Mouse (Mus musculus): ENCODE data around the gene Ankrd49.

Gene Ankrd49

DNA sequence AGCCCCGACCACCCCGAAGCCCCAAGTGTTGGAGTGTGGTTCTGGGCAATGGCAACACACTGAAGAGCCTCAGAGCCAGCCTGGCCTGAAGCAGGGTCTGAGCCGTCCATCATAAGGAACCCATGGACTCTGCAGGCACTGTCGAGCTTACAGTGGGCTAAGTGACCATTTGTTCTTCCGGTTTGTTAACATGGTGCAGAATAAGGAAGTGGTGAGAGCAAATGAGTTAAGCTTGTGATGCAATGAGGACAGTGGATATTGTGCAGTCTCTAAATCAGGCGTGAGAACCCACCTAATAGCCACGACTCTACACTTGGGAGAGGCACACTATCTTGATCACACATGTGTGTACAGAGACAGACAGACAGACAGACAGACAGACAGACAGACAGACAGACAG is 26.1 kb downstream of the Ankrd49 start:
- no peak for TF ChIP-seq GATA4 (IDR thresholded peaks at IDR 0.05; ENCODE audit: insufficient replicate concordance, low read length)

DNA sequence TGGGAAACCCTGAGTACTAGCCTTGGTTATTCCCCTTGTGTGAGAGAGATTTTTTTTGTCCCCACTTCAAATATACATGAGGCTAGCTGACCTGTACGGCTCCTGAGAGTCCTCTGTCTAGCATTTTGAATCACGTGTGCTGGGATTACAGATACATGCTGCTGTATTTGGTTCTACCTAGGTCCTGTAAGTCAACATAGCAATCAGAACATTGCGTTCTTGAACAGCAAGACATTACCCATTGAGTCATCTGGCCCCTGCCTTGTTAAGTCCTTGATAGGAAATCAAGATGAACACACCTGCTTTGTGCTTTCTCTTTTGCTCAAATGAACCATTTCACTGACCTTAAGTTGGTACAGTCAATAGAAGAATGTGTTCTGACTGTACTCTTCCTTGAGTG is 30.2 kb downstream of the Ankrd49 start:
- TF ChIP-seq GATA4 (IDR thresholded peaks at IDR 0.05; ENCODE audit: insufficient replicate concordance, low read length): no peak

DNA sequence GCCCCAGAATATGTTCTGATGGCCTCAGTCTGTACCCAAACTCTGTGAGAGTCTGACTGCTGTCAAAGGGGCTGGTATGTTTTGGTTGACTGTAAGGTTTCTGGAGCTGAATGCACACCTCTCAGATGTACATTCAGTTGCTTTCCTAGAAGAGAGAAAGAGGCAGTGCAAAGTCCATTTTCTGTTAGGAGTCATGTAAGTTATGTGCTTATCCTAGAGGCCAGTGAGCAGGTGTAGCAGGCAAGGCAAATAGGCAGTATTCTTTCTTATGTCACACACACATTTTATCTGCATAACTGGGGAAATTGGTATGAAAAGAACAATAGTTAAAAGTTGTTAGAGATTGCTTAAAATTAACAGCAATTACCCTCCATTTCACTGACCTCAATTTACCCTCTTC is 30.7 kb downstream of the Ankrd49 start:
- TF ChIP-seq GATA4 (IDR thresholded peaks at IDR 0.05; ENCODE audit: insufficient replicate concordance, low read length): no peak

DNA sequence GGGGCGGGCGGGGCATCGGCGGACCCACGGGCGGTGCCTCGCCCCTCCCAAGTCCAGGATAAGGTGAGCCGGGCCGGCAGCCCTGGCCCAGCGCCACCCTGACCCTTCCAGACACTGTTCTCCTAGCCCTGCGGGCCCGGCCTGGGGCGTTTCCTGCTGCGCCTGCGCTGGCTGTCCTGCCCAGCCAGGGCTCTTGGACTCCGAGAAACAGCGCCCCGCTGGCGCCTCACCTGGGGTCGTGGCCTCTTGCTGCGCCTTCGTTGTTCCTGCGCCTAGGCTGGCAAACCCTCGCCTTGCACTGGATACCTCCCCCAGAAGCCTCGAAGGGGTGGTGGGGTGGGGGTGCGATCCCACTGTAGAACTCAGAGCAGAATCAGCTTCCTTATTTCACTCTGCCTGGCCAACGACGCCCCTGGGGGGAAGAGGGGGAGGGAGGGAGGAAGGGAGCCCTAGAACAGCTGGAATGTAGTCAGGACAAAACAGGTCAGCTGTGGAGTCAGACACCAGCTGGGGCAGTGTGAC is 32.6 kb downstream of the Ankrd49 start, which contains the start of gene Fut4:
Gene Fut4 (minus strand): TSS at position 393 of the 522 bp plus-strand sequence.
- TF ChIP-seq GATA4 (IDR thresholded peaks at IDR 0.05; ENCODE audit: insufficient replicate concordance, low read length): no peak

DNA sequence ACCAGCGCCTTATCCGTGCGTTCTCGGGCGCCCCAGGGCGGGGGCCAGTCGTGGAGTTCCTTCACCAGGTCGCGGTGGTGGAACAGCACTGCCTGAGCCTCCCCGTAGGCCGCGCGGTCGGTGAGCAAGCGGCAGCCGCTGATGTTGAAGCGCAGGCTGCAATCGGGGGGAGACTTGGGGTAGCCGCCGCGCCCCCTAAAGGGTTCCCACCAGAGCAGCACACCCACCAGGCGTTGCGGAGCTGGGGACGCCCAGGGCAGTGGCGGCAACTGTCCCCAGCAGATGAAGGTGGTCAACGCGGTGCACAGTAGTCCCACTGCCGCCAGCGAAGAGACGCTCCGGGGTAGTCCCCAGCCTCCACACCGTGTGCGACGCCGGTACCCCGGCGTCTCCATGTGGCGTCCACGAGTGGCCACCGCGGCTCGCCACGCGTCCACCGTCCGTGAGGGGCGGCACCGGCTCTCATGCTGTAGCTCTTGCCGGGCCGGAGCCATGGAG is 33.1 kb downstream of the Ankrd49 start:
- no peak for TF ChIP-seq GATA4 (IDR thresholded peaks at IDR 0.05; ENCODE audit: insufficient replicate concordance, low read length)

DNA sequence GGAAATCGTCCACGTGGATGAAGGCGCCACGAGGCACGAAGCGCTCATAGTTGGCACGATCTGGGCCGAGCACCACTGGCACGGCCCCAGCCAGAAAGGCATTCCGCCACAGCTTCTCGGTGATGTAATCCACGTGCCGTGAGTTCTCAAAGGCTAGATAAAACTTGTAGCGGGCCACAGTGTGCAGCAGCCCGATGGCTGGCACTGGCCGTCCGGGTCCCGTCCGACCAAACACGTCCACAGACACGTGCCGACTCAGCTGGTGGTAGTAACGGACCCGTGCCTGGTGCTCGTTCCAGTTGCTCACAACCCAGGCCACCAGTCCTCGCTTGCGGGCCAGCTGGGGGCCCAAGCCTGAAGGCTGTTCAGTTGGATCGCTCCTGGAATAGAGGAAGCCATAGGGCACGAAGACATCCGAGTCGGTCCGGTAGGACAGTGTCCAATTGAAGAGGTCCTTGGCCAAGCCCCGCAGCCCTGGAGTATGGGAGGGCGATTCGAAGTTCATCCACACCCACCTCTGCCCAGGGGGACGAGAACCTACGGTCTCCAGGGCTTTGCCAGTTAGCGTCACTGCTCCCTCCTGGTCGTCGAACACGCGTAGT is 33.7 kb downstream of the Ankrd49 start:
- no peak for TF ChIP-seq GATA4 (IDR thresholded peaks at IDR 0.05; ENCODE audit: insufficient replicate concordance, low read length)

DNA sequence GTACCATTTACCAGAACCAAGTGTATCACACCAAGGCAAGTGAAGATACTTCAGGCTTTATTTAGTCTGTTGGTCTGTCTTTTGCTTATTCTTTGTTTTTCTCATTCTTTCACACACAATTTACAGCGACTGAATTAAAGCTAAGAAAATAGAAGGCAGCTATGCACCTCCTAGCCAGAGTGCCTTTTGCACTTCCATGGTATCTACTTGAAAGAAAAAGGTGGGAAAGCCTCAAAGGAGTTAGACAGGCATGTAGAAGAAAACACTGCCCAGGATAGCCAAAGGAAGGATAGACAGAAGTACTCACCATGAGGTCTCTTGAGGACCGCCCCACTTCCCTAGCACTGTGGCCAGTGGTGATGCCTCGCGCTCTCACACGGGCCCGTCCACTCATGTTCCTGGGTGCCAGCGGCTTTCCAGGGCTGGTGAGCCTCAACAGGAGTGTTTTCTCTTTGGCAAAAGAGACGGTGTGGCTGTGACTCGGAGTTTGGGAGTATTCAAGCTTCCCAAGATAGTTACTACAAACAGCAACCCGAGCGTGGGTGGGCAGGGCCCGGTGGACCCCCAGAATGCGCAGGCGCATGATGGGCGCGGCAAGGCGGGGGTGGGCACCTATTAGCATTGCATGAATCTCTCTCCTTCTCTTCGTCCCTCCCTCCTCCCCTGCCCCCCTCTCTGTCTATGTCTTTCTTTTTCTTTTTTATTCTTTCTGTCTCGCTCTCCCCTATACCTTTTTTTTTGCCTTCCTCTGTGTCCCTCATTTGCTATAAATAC is 44.3 kb downstream of the Ankrd49 start, which contains the start of gene Piwil4:
Gene Piwil4 (minus strand): TSS at position 583 of the 774 bp plus-strand sequence.
- no peak for TF ChIP-seq GATA4 (IDR thresholded peaks at IDR 0.05; ENCODE audit: insufficient replicate concordance, low read length)

DNA sequence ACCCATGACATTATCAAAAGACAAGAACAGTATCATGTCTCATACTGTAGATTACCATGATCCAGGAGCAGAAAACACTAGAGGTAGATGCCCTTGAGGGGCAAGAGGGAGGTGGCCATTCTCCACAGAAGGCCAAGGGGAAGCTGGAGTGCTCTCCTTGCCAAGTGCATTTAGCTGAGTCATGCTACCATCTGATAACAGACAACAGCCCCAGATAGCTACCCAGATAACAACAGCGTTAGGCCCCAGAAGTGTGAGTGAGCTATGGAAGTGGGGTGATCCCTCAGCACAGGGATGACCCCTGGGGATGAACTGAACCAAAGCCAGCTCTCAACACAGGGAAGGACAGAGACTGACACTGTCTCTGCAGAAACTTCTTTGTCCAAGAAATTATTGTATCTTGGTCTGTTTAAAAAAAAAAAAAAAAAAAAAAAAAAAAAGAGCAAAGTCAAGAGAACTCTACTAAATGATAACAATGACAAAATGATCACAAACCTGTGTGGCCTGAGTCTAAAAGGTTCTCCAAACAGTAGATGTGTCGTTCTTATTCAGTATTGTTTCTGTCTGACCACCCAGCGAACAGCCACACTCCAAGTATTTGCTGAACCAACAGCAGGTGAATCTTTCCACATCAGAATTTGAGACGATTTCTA is 45.0 kb downstream of the Ankrd49 start:
- no peak for TF ChIP-seq GATA4 (IDR thresholded peaks at IDR 0.05; ENCODE audit: insufficient replicate concordance, low read length)

DNA sequence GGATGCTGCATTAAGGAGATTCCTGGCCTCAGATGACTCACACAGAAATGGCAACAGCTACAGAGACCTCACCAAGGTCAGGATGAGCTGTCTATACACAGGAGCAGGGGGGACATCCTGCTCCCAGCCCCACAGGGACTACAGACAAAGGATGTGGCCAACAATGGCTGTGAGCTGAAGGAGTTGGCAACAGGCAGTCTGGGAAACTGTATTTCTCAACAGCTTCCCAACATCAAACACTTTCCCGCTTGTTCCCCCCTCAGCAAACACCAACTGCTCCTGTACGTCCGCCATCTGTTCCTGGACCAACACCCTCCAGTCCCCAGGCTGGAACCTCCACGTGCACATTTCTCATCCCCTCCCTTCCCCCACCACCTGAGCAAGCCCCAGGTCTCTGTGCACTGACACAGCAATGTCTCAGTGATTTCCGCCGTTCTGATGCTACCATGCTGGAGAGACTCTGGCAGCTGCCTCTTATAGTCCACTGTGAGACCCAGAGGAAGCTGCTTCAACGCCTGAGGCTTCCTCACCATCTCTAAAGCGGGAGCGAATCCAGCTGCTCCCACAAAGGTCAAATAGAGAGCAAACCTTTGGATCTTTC is 53.6 kb downstream of the Ankrd49 start:
- no peak for TF ChIP-seq GATA4 (IDR thresholded peaks at IDR 0.05; ENCODE audit: insufficient replicate concordance, low read length)
